In genomic region chr10:6685308-6686080, GRCm38 (mm10) we compare ENCODE assay signal across 13 mouse cellular contexts.
DNase-seq lines count a peak whose midpoint lies in the region; TF ChIP-seq lines count a peak whose summit lies in the region.
"Had no signal": no experiment of that assay in that cellular context is flagged by ENCODE, and none has a peak within 500 bp of the region (broad histone marks: within the 10 kb centered on the region; RNA-seq: fewer than 3 reads in every experiment).

No protein-coding gene starts in this region.

- no peaks in the 10 kb centered on the region for H3K27me3 ChIP-seq in kidney, adult 2 months (replicated peaks; ENCODE audit: control insufficient read depth, insufficient read depth, low read length)
- H3K27me3 ChIP-seq: liver, embryonic 12.5 days; megakaryocyte, embryonic 14.5 days had no signal

- no peaks in the 10 kb centered on the region for H3K4me1 ChIP-seq in kidney, adult 2 months (ENCODE audit: control insufficient read depth, insufficient read depth, low read length)
- H3K4me1 ChIP-seq: liver, embryonic 12.5 days; megakaryocyte, embryonic 14.5 days had no signal

- no peak for TF ChIP-seq POLR2A in kidney, adult 2 months (IDR thresholded peaks at IDR 0.05; ENCODE audit: low read depth, low read length)

- TF ChIP-seq CTCF in kidney, adult 2 months (conservative IDR thresholded peaks at IDR 0.05; ENCODE audit: insufficient read depth, insufficient read length, low read depth, low read length) = no peak
- TF ChIP-seq CTCF in gastrocnemius, adult 2 months (IDR thresholded peaks at IDR 0.05) = no peak

- H3K36me3 ChIP-seq in kidney, adult 2 months (ENCODE audit: control insufficient read depth, insufficient read depth, low read length) = no peaks in the 10 kb centered on the region
- H3K36me3 ChIP-seq: liver, embryonic 12.5 days had no signal

- no peak overlapping the region for H3K27ac ChIP-seq in kidney, adult 2 months (ENCODE audit: insufficient read depth, low read depth, low read length)
- no peak overlapping the region for H3K27ac ChIP-seq in gastrocnemius, adult 2 months
- H3K27ac ChIP-seq: liver, embryonic 12.5 days had no signal

- no peak overlapping the region for H3K4me3 ChIP-seq in kidney, adult 2 months (ENCODE audit: insufficient read depth, low read depth, low read length)
- no peak overlapping the region for H3K4me3 ChIP-seq in gastrocnemius, adult 2 months
- H3K4me3 ChIP-seq: liver, embryonic 12.5 days; megakaryocyte, embryonic 14.5 days had no signal

- intact Hi-C loops in gastrocnemius, adult 2 months (cut with DNase I) = no loop called here

- DNase-seq in cerebellum, postnatal 36 days = peak; percentile 12 to 13
- no peak for DNase-seq in cerebellum, adult 11-12 months
- peak; percentile 7 for DNase-seq in layer of hippocampus, adult 11-12 months (ENCODE audit: low spot score)
- DNase-seq in layer of hippocampus, adult 9-10 months (ENCODE audit: low spot score) = no peak
- DNase-seq in layer of hippocampus, postnatal 14 days (ENCODE audit: low spot score in 2 of 2) = peak; percentile 17 to 36
- peak; percentile 24 to 30 for DNase-seq in right cerebral cortex, postnatal 10 days (ENCODE audit: low spot score in 2 of 2)
- DNase-seq in kidney, adult 2 months = no peak
- no peak for DNase-seq in gastrocnemius, adult 2 months
- DNase-seq: adrenal gland, postnatal 25 days; embryo, embryonic 11 days; kidney, postnatal 4 days had no signal

- WGBS in kidney, adult 2 months = 74% methylated on average over 11 of the region's 11 CpGs

Comparison
In these comparisons a context has a peak if more than half of its experiments do, and no peak if none do; other contexts are left out.
1. DNase-seq: peak in cerebellum, postnatal 36 days (2 of 2), layer of hippocampus, adult 11-12 months (single experiment), layer of hippocampus, postnatal 14 days (2 of 2) and right cerebral cortex, postnatal 10 days (2 of 2); none in cerebellum, adult 11-12 months (single experiment), layer of hippocampus, adult 9-10 months (single experiment), kidney, adult 2 months (single experiment) and gastrocnemius, adult 2 months (single experiment).